Mouse (Mus musculus): ENCODE measurements around the gene Lats2. TPM values are rescaled to one million over a fixed set of nuclear protein-coding genes. Genes with fewer than 3 reads are reported as not detected.

Gene Lats2
- polyA plus RNA-seq, 1 experiment from 2014 or later: 29.4 TPM

DNA sequence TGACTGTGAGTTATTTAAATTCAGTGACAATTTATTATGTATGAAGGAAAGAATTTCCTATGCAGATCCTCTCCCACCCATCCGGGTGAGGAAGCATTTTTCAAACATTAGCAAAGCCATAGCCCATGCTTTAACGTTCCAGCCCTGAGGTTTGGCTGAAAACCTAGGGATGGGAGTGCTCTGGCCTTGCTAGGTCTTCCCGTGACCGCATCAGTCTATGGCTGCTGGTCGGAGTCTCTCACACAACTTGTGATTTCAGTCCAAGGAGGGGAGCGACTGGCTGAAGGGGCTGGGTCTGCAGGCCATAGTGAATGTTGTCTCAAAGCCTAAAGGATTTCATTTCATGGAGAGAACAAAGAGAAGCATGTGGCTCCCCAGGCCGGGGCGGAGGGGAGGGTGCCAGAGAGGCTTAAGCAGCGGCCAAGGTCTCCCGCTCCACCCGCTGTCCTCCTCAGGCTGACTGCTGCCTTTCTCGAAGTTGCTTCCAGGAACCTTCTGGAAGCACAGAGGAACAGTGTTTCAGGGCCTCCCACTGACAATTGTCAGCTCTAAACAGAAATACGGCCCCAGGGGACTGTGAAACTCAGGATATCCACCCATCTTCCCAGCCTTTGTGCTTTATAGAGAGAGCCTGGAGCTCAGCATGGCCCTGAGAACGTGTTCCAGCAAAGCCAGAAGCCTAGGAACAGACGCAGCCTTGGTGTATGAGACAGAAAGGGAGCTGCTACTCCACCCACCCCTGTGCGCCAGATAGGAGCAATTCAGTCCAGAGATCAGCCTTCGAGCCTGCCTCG lies 50.9 kb downstream of the Lats2 start:
- H3K4me2 ChIP-seq (replicated peaks): no peak overlapping the region
- H3K9ac ChIP-seq: no peak overlapping the region
- H3K4me1 ChIP-seq: peaks cover 14% of the 10 kb centered on the region
- 63% methylated on average over 18 of the region's 18 CpGs for WGBS
- H3K4me3 ChIP-seq: no peak overlapping the region
- H3K9me3 ChIP-seq: no peaks in the 10 kb centered on the region
- H3K27ac ChIP-seq: peak overlapping the region; percentile 52
- ATAC-seq (ENCODE audit: low FRiP score, low read depth): no peak
- H3K36me3 ChIP-seq: peaks cover 50% of the 10 kb centered on the region
- no peaks in the 10 kb centered on the region for H3K27me3 ChIP-seq

GRCm38 (mm10) chr14:57706760-57707099 lies 51.5 kb downstream of the Lats2 start:
- H3K27me3 ChIP-seq: no peaks in the 10 kb centered on the region
- H3K27ac ChIP-seq: no peak overlapping the region
- peaks cover 19% of the 10 kb centered on the region for H3K4me1 ChIP-seq
- no peaks in the 10 kb centered on the region for H3K9me3 ChIP-seq
- no peak overlapping the region for H3K4me2 ChIP-seq (replicated peaks)
- H3K4me3 ChIP-seq: no peak overlapping the region
- H3K9ac ChIP-seq: no peak overlapping the region
- 93% methylated on average over 4 of the region's 4 CpGs for whole genome bisulfite sequencing
- no peak for ATAC-seq (ENCODE audit: low FRiP score, low read depth)
- peaks cover 56% of the 10 kb centered on the region for H3K36me3 ChIP-seq

- no peaks in the 10 kb centered on the region for H3K9me3 ChIP-seq
- no peak overlapping the region for H3K27ac ChIP-seq
- H3K4me1 ChIP-seq: peaks cover 19% of the 10 kb centered on the region
- WGBS: 89% methylated on average over 4 of the region's 4 CpGs
- ATAC-seq (ENCODE audit: low FRiP score, low read depth): no peak
- H3K4me2 ChIP-seq (replicated peaks): no peak overlapping the region
- H3K36me3 ChIP-seq: peaks cover 56% of the 10 kb centered on the region
- H3K9ac ChIP-seq: no peak overlapping the region
- no peak overlapping the region for H3K4me3 ChIP-seq
- H3K27me3 ChIP-seq: no peaks in the 10 kb centered on the region
Measured at GRCm38 (mm10) chr14:57705759-57706158, 52.4 kb downstream of the Lats2 start.

GRCm38 (mm10) chr14:57705075-57705474 lies 53.1 kb downstream of the Lats2 start:
- Histone ChIP-seq H3K4me3 (no peak overlapping the region), H3K4me2 (replicated peaks) (no peak overlapping the region), H3K27me3 (no peaks in the 10 kb centered on the region), H3K36me3 (peaks cover 62% of the 10 kb centered on the region), H3K9ac (no peak overlapping the region), H3K4me1 (peaks cover 19% of the 10 kb centered on the region), H3K9me3 (no peaks in the 10 kb centered on the region), H3K27ac (no peak overlapping the region)
- ATAC-seq (ENCODE audit: low FRiP score, low read depth): no peak
- 90% methylated on average over 4 of the region's 4 CpGs for WGBS

DNA sequence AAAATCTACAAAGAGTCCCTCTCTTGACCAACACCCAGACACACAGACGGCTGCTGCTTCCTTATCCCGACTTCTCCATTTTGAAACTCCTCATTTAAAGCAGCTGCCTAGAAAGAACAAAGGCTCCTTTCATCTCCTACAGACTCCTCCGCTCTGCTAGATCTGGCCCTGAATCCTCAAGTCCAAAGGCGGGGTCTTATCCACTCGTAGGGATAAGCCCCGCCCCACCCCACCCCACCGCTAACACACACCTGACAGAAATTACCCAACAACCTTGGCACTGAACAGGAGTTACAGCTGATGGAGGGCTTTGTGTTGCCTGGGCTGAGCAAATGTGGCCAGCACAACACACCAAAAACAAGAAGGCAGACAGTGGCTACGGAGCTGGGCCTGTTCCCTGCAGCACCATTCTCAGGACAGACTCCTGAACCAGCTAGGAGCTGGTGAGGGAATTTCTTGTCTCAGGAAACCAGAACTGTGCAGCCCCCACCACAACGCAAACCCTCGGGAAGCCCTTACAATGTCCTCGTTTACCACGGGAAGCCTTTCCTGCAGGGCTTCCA lies 56.2 kb downstream of the Lats2 start:
- WGBS: 60% methylated on average over 12 of the region's 12 CpGs
- peak overlapping the region; percentile 58; the same call in 1 of the 2 replicates for H3K27ac ChIP-seq
- H3K4me3 ChIP-seq: no peak overlapping the region
- H3K27me3 ChIP-seq: no peaks in the 10 kb centered on the region
- peaks cover 80% of the 10 kb centered on the region for H3K36me3 ChIP-seq
- no peak overlapping the region for H3K9ac ChIP-seq
- no peak for ATAC-seq (ENCODE audit: low FRiP score, low read depth)
- H3K4me2 ChIP-seq (replicated peaks): no peak overlapping the region
- peaks cover 7% of the 10 kb centered on the region; the same call in 1 of the 2 replicates for H3K4me1 ChIP-seq
- no peaks in the 10 kb centered on the region for H3K9me3 ChIP-seq

DNA sequence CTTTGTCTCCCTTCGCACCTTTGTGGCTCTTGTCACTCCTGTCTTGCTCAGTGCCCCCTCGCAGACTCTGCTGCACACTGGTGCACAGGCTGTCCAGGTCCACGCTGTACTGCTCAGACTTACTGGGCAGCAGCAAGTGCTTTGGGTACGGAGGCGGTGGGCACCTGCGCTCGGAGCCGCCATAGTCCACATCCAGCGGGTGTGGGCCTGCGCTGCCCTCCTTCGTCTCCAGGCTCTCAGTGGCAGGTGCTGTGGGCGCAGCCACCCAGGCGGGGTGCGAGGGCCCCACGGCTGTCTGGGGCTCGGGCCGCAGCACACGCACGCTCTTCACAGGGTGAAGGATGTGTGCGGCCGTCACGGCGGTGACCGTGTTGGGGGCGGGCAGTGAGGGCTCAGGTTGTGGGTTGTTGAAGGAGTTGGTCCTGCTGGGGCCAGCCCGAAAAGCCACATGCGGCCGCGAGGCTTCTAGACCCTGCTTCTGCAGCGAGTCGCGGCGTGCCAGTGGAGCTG lies 58.7 kb downstream of the Lats2 start:
- Histone ChIP-seq H3K36me3 (peaks cover 80% of the 10 kb centered on the region), H3K27ac (no peak overlapping the region), H3K27me3 (no peaks in the 10 kb centered on the region), H3K9me3 (no peaks in the 10 kb centered on the region), H3K9ac (no peak overlapping the region), H3K4me1 (peaks cover 7% of the 10 kb centered on the region; the same call in 1 of the 2 replicates), H3K4me2 (replicated peaks) (no peak overlapping the region), H3K4me3 (no peak overlapping the region)
- 95% methylated on average over 33 of the region's 33 CpGs for WGBS
- ATAC-seq (ENCODE audit: low FRiP score, low read depth): no peak

DNA sequence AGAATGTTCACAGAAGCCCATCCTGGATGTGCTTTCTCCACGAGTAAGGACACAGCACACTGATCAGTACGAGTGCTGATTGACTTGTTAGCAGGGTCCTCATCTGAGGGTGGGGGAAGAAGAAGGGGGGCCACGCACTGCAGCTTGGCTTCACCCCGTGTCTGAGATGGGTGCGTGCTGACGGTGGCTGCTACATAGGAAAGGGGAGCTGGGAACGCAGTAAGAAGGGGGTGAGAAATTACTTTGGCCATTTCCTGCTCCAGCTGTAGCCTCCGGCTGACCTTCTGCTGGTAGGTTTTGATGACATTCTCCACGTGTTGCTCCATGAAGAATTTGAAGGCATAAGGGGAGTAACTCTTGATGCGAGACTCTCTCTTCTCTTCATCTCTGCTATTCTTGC lies 59.2 kb downstream of the Lats2 start:
- Histone ChIP-seq H3K36me3 (peaks cover 85% of the 10 kb centered on the region), H3K4me3 (no peak overlapping the region), H3K4me1 (peaks cover 7% of the 10 kb centered on the region; the same call in 1 of the 2 replicates), H3K9me3 (no peaks in the 10 kb centered on the region), H3K9ac (no peak overlapping the region), H3K27me3 (no peaks in the 10 kb centered on the region), H3K4me2 (replicated peaks) (no peak overlapping the region), H3K27ac (no peak overlapping the region)
- 85% methylated on average over 10 of the region's 10 CpGs for WGBS
- no peak for ATAC-seq (ENCODE audit: low FRiP score, low read depth)

DNA sequence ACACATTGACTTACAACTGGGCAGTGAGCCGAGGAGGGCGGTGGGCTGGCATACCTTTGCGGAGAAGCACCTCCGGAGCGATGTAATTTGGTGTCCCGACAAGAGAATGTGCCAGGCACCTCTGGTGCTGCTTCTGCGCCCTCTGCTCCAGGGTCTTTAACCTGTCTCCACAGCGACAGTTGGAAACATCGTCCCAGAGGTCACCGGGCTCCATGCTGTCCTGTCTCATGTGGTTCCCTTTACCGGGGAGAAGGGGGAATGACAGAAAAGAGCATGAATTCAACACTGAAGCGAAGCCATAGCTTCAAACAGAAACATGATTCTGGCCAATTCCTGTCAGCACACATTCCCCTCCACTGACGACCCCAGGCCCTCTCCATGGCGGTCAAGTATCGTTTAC lies 62.1 kb downstream of the Lats2 start:
- Histone ChIP-seq H3K4me1 (no peaks in the 10 kb centered on the region), H3K27me3 (no peaks in the 10 kb centered on the region), H3K36me3 (peaks cover 84% of the 10 kb centered on the region), H3K9me3 (no peaks in the 10 kb centered on the region), H3K27ac (no peak overlapping the region), H3K4me2 (replicated peaks) (no peak overlapping the region), H3K9ac (no peak overlapping the region), H3K4me3 (no peak overlapping the region)
- ATAC-seq (ENCODE audit: low FRiP score, low read depth): no peak
- WGBS: 93% methylated on average over 15 of the region's 15 CpGs

DNA sequence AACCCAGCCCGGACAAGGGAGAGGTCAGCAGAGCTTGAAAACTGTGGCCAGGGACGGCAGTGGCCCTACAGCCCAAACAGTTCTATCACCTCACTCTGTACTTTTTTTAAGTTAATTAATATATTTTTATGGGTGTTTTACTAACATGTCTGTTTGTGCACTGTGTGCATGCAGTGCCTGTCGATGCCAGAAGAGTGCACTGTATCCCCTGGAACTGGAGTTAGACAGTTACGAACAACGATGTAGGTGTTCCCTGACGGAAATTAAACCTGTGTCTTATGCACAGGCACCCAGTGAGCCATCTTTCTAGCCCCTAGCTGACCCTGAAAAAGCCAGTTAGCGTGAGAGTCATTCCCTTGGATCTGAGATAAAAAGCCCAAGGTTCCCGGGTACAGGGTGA lies 62.6 kb downstream of the Lats2 start:
- no peak overlapping the region for H3K4me3 ChIP-seq
- H3K9ac ChIP-seq: no peak overlapping the region
- H3K4me1 ChIP-seq: no peaks in the 10 kb centered on the region
- 94% methylated on average over 8 of the region's 8 CpGs for WGBS
- peaks cover 87% of the 10 kb centered on the region for H3K36me3 ChIP-seq
- no peak overlapping the region for H3K27ac ChIP-seq
- H3K9me3 ChIP-seq: no peaks in the 10 kb centered on the region
- no peak for ATAC-seq (ENCODE audit: low FRiP score, low read depth)
- no peak overlapping the region for H3K4me2 ChIP-seq (replicated peaks)
- H3K27me3 ChIP-seq: no peaks in the 10 kb centered on the region

- Histone ChIP-seq H3K9me3 (no peaks in the 10 kb centered on the region), H3K9ac (no peak overlapping the region), H3K27ac (no peak overlapping the region), H3K27me3 (no peaks in the 10 kb centered on the region), H3K4me2 (replicated peaks) (no peak overlapping the region), H3K36me3 (peaks cover 86% of the 10 kb centered on the region), H3K4me1 (no peaks in the 10 kb centered on the region), H3K4me3 (no peak overlapping the region)
- no peak for ATAC-seq (ENCODE audit: low FRiP score, low read depth)
- WGBS: 88% methylated on average over 16 of the region's 16 CpGs
Measured at GRCm38 (mm10) chr14:57694246-57694645, 63.9 kb downstream of the Lats2 start.

GRCm38 (mm10) chr14:57692517-57693130 lies 65.6 kb downstream of the Lats2 start:
- Histone ChIP-seq H3K4me1 (no peaks in the 10 kb centered on the region), H3K36me3 (peaks cover 88% of the 10 kb centered on the region), H3K27me3 (no peaks in the 10 kb centered on the region), H3K27ac (no peak overlapping the region), H3K9ac (no peak overlapping the region), H3K4me2 (replicated peaks) (no peak overlapping the region), H3K9me3 (no peaks in the 10 kb centered on the region), H3K4me3 (no peak overlapping the region)
- WGBS: 92% methylated on average over 17 of the region's 17 CpGs
- no peak for ATAC-seq (ENCODE audit: low FRiP score, low read depth)

- no peaks in the 10 kb centered on the region for H3K9me3 ChIP-seq
- H3K27me3 ChIP-seq: no peaks in the 10 kb centered on the region
- H3K4me1 ChIP-seq: no peaks in the 10 kb centered on the region
- no peak for ATAC-seq (ENCODE audit: low FRiP score, low read depth)
- H3K36me3 ChIP-seq: peaks cover 76% of the 10 kb centered on the region
- WGBS: 94% methylated on average over 24 of the region's 24 CpGs
- H3K9ac ChIP-seq: no peak overlapping the region
- no peak overlapping the region for H3K27ac ChIP-seq
- no peak overlapping the region for H3K4me3 ChIP-seq
- H3K4me2 ChIP-seq (replicated peaks): no peak overlapping the region
Measured at GRCm38 (mm10) chr14:57691316-57691715, 66.9 kb downstream of the Lats2 start.

Measured in limb, embryonic 13.5 days (tissue).